Mouse (Mus musculus): ENCODE results near the gene Wnt3a.

Gene Wnt3a

DNA sequence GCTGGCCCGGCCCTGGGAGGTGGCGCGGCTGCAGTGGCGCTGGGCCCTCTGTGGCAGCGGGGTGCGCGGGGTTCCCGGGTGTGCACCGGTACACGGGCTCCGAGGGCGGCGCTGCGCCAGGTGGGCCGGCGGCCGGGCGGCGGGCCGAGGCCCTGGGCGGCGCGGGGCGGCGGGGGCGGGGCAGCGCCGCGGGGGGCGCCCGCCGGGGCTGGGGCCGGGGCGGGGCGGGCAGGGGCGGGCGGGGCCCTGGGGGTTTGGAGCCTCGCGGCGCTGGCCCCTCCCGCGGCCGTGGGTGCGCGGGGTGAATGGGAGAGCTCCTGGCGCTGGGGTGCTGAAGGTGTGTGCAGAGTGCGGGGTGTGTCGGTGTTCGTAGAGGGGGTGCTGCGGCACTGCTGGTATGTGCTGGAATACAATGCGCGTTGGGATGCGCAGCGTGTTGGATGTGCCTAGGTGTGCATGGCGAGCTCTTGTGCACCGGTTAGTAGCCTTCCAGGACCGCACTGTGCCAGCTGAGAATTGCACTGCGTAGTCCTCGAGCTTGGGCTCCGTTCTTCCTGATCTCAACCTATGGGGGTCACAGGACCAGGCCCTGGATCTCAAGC lies at the start of gene Wnt3a:
Gene Wnt3a, minus strand, starts transcription at position 51 of the 602 bp plus-strand sequence.
- DNase-seq (ENCODE audit: low spot score): no peak

DNA sequence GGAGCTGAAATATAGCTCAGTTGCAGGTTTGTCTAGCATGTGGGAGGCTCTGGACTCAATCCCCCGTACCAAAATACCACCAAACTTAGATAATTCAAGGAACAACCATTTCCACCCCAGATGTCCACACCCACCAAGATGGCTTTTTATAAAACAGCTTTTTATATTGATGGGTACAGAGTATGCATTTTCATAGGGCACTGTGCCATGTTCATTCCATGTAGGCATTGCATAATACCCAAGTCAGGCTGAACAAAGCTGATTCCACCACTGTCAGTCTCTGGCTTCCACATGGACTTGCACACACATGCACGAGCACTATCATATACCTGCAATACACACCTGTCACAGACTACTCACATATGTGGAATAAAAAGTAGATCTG lies 48.2 kb upstream of the Wnt3a start:
- no peak for DNase-seq (ENCODE audit: low spot score)

DNA sequence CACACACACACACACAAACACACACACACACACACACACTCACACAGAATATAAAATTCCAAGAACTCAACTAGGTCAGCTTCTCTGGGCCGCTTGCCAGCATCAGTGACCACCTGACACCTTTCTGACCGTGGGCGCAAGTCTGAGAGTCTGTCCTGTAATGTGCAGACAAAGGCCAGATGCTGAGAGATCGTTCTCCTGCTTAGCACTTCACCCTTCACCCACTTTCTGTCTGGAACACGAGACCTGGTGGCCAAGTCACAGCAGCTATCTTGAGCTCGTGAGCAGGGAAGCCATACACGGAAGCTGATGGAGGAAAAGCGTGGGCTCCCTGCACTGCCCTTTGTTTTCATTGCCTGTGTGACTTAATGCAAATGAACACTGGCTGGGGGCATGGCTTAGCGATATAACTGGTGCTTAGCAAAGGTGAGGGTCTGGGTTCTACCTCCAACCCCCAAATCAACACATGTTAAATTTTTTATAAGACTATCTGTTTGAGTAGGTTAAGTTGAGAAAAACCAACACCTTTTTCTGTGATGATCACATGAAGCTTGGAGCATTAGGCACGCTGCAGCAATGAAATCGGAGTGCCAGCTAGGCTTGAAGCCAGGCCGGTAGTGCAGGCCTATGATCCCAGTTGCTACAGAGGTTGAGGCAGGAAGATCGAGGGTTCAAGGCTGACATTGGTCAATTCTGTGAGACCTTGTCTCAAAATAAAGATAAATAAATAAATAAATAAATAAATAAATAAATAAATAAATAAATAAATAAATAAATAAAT lies 47.6 kb upstream of the Wnt3a start:
- DNase-seq (ENCODE audit: low spot score): no peak

DNA sequence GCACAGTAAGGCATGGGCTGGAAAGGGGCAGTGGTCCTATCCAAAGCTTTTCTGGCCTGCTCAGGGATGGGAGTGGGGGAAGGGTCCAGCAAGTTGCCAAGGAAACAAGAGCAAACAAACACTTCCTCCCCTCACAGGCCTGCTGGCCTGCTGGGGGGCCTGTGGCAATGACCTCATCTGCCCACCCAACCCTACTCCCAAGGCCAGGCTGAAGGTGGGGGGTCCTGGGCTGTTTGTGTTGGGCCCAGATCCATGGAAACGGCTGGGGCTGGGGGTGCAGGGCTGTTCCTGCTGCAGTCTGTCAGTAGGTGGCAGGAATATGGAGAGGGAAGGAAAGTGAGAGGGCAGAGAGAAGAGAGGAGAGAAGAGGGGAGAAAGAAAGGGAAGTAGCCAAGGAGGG lies 45.8 kb upstream of the Wnt3a start:
- DNase-seq (ENCODE audit: low spot score): no peak

DNA sequence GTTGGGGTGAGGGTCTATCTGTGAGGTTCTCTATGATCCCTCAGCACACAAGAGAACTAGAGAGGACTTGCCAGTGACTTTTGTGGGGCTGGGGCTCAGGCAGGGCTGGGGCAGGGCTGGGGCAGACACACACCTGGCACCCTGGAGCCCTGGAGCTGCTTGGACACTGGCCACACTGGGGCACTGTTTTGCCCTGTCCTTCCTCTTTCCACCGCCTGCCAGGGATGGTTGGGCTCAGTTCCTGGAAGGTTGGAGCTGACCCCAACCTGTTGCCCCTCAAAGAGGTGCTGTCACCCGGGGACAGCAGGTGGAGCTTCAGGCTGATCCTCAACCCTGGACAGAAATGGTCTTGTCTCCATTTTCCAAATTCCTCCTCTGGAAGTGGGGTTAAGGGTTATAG lies 45.4 kb upstream of the Wnt3a start:
- no peak for DNase-seq (ENCODE audit: low spot score)

DNA sequence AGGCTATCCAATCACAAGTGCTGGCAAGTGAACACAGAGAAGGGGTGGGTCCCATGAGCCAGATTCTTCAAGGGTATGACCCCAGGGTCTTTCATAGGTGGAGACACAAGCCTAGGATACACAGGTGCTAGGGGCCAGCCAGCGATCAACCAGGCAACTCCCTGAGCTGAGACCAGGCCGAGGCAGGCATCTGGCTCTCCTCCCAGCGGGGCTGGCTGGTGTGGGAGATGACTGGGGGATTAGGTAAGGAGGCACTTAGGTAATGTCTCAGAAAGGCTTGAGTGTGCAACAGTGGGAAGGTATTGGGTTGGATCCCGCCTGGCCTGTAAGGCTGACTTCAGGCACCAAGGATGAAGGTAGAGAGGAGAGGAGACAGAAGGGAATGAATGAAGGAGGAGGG lies 44.6 kb upstream of the Wnt3a start:
- DNase-seq (ENCODE audit: low spot score): no peak

DNA sequence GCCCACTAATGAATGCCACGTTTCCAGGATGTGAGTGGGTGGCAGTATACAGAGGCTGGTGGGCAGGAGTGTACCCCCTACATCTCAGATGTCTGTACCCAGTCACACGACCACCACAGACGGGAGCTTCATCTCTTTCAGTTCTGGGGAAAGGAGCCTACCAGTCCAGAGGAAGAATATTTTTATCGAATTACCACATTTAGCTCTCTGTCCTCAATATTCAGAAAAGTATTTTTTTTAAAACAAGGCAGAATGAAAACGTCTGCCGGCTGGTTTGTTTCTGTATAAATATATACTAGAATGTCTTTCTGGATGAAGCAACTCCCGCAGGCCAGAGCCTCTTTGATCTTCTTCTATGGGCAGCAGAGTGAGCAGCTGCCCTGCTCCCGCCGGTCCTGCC lies 42.4 kb upstream of the Wnt3a start:
- no peak for DNase-seq (ENCODE audit: low spot score)

DNA sequence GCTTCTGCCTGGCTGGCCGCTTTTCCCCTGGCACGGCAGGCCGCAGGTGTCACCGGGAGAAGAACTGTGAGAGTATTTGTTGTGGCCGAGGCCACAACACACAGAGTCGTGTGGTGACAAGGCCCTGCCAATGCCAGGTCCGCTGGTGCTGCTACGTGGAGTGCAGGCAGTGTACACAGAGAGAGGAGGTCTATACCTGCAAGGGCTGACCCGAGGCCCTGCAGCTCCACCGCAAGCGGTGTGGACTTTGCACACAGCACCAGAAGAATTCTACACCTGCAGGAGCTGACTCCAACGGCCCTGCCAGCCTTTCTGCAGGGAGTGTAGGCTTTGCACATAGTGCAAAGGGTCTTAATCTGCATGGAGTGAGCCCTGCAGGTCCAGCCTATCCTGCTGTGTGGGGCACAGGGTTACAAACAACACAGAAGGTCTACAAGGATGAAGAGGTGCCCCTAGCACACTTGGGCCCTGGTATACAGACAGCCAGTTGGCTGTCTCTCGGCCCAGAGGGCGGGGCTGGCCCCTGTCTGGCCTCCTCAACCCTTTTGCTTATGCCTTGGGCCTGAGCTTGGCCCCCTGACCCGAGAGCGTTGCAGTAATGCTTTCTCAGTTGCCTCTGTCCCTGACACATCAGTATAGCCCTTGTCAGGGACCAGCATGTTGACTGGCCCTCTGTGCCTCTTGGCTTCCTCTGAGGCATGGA lies 40.8 kb upstream of the Wnt3a start:
- no peak for DNase-seq (ENCODE audit: low spot score)

DNA sequence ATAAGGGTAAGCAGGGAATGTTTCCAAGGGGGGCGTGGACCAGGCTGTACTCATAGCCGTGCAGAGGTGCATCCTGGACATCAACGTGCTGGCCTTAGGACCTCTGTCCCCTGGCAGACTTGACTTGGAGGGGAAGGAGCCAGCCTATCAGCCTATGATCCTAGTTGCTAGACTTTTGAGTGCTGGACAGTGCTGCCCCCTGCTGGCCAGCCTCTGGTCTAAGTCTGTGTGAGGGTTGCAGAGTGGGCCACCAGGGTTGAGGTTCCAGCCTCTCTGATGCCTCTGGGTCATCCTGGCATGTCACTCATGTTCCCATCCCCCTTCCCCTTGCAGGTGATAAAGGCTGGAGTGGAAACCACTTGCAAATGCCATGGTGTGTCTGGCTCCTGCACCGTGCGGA lies 40.0 kb upstream of the Wnt3a start:
- peak; percentile 30 for DNase-seq (ENCODE audit: low spot score)

DNA sequence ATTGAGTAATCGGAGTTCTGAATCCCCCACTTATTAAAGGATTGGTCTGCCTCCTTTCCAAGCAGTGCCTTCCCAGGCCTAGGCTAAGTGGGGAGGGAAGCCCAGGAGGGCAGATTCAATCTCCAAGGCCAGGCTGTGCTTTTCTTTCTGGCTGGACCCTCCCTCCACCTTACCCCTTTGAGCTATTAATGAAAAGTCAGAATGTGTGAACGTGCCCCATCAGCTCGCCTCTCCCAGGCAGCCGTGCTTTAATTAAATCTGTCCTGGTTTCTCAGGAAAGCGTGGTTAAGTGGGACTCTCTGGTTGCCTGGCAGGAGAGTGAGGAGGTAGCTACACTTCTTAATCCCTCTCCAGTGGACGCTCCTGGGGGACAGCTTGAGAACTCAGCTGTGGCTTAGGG lies 39.1 kb upstream of the Wnt3a start:
- DNase-seq (ENCODE audit: low spot score): no peak

DNA sequence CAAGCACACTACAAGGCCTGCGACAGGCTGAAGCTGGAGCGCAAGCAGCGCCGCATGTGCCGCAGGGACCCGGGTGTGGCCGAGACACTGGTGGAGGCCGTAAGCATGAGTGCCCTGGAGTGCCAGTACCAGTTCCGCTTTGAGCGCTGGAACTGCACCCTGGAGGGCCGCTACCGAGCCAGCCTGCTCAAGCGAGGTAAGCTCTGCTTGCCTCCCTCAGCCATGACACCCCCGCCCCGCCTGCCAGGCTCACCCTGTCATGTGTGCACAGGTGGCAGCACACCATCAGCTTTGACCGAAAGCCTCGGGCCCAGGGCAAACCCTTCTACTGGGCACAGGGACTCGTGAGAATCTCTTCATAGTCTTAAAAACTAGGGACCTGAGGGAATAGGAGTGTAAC lies 37.1 kb upstream of the Wnt3a start:
- no peak for DNase-seq (ENCODE audit: low spot score)

DNA sequence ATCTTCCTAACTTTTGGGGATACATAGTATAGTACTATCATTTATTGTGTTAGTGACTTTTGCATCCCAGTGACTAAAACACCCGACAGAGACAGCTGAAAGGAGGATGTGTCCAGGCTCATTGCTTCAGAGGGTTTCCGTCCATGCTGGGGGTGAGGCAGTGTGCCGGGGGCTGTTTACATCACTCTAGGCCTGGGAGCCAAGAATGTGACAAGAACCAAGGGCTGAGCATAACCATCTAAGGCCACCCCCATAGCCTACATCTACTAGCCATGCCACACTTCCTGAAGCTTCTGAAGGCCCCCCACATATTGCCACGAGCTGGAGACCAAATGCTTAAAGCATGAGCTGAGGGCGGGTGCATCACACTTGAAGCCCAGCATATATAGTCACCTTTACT lies 34.2 kb upstream of the Wnt3a start:
- DNase-seq (ENCODE audit: low spot score): no peak

DNA sequence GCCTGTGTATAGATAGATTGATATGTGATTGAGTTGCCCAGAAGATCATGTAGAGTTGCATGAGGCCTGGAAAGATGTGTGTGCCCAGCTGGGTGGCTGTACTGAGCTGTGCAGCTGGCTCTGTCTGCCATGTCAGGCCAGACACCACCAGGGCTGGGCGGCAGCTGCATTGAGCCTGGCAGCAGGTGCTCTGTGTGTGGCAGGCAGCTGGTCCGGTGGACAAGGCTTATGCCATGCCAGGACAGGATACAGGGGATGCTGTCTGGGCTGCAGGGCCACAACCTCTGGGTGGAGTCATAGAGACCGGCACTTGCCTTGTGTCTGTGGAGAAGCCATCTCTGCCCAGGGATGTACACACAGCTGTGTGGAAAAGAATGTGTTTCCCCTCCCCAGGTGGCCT lies 32.4 kb upstream of the Wnt3a start:
- DNase-seq (ENCODE audit: low spot score): no peak

DNA sequence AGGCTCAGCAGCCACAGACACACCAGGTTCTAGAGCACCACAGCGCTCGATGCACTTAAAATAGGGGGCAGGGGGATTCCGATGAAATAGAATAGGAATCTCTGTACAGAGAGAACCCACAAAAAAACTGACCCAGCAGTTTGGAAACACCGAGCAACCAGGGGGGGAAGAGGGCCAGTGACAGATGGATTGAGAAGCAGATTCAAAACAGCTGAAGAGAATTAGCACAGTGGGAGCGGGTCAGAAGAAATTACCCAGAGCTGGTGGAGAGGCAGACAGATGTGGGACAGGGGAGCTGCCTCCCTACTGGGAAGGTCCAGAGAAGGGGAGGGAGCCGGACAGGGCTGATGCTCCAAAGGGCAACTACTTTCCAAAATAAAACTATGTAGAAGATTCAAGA lies 26.0 kb upstream of the Wnt3a start:
- DNase-seq (ENCODE audit: low spot score): no peak

DNA sequence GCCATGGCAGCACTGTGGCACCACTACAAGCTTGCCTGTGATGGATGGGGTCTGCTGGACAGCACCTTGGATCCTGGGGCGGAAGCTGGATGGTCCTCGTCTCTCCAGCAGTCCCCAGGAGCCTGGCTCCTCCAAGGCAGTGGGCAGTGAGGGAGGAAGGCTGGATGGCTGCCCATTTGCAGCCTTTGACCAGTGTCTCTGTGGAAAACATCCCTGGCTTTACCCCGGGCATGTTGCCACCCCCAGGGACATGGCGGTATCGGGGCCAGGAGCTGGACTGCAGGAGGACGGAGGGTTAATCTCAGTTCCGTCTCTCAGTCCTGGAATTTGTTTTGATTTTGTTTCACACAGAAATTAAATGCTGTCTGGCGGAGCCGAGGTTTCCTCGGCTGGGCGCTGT lies 23.4 kb upstream of the Wnt3a start:
- DNase-seq (ENCODE audit: low spot score): no peak

DNA sequence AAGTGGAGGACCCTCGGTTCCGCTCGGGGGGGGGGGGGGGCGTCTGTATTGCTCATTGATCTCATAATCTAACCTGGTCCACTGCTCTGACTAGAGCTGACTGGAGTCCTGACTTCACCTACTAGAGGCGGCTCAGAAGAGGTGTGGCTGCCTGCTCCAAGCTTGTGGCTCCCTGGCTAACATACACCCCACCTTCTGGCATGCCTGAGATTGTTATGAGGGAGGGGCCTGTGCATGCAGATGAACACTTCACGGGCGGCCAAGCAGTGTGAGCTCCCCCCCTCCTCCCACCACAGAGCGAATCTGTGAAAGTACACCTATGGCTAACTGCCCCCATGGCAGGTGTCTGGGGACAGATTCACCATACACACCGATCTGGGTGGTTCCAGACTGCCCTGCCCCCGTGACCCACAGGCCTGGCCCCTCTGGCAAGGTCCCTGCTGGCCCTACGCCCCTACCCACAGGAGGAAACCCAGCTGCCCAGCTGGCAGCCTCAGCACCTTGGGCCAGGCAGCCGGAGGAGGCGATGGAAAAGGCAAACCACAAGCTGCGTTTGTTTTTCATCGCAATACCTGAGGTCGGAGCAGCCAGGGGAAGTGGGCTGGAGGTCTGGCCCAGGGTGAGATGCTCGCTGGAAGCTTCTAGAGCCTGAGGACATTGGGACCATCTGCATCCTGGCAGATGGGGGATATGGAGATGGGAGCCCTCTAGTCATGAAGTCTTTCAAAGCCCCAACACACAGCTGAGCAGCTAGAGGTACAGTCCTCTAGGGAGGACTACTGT lies 22.7 kb upstream of the Wnt3a start:
- DNase-seq (ENCODE audit: low spot score): no peak

DNA sequence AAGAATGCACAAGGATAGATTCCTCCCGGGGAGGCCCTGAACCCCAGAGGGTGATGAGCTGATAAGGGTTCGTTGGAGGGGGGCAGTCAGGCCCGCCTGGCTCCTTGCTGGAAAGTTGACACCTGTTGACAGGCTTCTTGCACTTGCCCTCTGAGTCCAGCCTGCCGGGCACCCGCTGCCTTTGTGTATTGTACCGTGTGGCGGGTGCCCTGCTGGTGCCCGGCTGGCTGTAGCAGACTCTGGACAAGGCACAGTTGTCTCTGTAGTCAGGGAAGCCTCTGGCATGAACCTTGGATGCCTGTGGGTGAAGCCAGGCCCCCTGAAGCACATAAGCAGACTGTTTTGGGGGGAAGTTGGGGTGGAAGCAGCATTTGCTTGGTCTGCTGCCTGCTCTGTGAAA lies 21.9 kb upstream of the Wnt3a start:
- no peak for DNase-seq (ENCODE audit: low spot score)

DNA sequence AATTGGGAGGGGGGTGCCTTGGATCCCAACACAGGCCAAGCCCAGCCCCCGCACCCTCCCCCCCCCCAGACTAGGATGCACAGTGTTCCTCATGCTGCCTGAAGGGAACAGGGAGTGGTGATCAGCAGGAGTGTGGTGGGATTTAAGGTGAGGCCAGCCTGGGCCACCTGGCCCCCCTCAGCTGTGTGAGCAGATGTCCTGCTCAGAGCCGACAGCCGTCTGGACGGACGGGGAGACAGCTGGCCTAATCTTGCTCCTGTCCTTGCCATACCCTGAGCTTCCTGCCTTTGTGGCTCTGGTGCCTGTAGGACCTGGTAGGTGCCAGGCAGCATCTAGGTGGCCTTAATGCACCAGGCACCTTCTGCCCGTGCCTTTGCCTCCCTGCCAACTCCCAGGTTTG lies 21.5 kb upstream of the Wnt3a start:
- DNase-seq (ENCODE audit: low spot score): no peak

DNA sequence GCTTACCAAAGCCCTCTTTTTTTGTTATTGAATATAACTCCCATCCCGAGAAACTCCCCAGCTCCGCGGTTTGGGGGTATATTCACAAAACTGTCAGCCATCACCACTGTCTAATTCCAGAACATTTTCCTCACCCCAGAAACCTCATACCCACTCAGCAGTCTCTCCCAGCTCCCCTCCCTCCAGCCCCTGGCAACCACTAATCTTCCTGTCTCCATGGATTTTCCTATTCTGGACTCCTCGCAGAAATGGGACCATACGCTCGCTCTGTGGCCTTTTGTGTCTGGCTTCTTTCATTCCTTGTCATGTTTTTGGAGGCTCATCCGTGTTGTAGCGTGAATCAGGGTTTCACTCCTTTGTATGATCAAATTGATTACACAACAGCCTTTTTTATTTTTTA lies 19.4 kb upstream of the Wnt3a start:
- DNase-seq (ENCODE audit: low spot score): no peak

DNA sequence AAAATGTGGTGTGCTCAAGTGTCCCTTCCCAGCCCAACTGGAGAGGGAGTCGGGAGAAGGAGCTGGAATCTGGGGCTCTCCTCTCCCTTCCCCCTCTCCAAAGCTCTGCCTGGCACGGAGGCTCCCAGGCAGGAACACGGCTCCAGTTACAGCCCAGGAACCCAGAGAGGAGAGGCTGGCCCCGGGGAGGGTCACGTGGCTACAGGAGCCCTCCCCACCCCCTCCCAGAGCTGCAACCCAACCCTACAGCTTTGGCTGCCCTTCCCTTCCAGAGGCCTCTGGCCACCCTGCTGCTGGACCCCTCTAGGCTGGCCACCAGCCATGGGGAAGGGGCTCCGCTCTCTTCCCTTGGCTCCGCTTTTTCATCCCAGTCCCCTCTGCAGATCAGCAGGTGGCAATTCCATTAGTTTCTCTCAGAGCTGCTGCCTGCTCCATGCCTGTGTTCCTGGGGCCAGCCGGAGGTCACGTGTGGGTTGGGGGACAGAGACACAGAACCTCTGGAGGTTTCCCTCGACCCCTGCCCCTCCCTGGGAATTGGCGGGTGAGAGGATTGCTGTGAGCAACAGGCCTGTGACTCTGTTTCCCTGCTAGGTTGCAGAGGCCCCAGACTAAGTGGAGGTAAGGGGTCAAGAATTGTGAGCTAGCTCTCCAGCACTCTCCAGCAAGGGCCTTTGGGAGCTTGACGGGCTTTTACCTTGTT lies 18.7 kb upstream of the Wnt3a start:
- DNase-seq (ENCODE audit: low spot score): no peak

DNA sequence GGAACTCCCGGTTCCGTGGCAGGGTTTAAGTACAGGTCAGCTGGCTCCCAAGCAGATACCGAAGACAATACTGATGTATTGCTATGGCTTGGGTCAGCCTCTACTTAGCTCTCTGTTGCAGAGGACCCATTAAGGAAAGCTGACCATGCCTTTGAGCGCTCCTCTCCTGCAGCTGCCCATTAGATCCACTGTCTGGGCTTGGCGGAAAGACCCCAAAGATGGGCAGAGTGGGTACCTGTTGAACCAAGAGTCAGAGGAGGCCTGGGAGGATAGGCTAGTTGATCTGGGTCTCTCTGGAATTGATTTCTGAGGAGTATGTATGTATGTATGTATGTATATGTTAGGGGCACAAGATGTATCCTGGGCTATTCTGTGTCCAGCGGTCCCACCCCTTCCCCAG lies 18.1 kb upstream of the Wnt3a start:
- DNase-seq (ENCODE audit: low spot score): no peak

DNA sequence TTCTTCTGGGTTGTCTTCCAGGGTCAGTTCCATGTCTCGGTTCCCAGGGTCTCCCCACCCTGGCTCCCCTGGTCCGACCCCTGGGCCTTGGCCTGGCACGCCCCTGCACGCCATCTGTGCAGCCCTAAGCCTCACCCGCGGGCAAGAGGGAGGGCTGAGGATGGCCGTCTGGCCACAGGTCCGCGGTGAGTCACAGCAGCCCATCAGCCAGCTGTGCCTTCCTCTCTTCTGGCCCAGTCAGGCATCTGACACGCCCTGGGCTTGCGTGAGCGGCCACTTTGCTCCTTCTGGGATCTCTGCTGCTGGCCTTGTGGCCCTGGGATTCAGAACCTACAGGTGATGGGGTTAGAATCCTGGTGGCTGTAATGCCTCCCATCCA lies 17.6 kb upstream of the Wnt3a start:
- no peak for DNase-seq (ENCODE audit: low spot score)
